Mouse (Mus musculus) ovary, postnatal 14 days (tissue): Measurements from ENCODE around the gene Vmn2r95.
"Not testable (repeated sequence)": the region's sequence is repeated elsewhere in the genome, so short reads cannot be mapped to it uniquely, and the experiment has no call there.

Experiments
- DNase-seq: peaks from one replicate; pipeline ENCODE4 v3.0.0; 2022; ENCODE audit warnings: low spot score

Gene Vmn2r95

GRCm38 (mm10) chr17:18423778-18424177 is at the start of gene Vmn2r95:
TSS of gene Vmn2r95 (plus strand) at chr17:18424078.
- DNase-seq: no peak

- DNase-seq: no peak
Measured at GRCm38 (mm10) chr17:18455619-18456140, 31.8 kb downstream of the Vmn2r95 start.

- DNase-seq: not testable (repeated sequence)
Measured at GRCm38 (mm10) chr17:18458126-18458634, 34.3 kb downstream of the Vmn2r95 start.

GRCm38 (mm10) chr17:18462695-18463094 is 38.8 kb downstream of the Vmn2r95 start:
- DNase-seq: no peak

DNA sequence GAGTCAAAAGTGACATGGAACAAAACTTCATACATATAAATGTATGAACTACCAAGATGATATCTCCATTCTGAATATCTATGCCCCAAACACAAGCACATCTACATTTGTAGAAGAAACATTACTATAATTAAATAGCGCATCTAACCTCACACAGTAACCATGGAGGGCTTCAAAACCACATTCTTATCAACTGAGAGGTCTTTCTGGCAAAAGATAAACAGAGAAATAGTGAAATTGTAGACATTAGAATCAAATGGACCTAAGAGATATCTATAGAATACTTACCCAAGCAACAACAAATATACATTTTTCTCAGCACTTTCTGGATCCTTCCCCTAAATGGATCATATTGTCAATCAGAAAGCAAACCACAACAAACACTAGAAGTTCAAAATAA is 56.0 kb downstream of the Vmn2r95 start:
- no peak for DNase-seq
